ENCODE assay signal across 8 mouse cellular contexts in genomic region chr4:134094923-134095547, GRCm38 (mm10). TPM values are rescaled to one million over a fixed set of nuclear protein-coding genes. Genes with fewer than 3 reads are reported as not detected.
A peak's percentile ranks its signal among the peaks of the same experiment; 100 is the strongest.
DNase-seq lines count a peak whose midpoint lies in the region; ATAC-seq and TF ChIP-seq lines count a peak whose summit lies in the region.

Gene Cd52 (minus strand): TSS chr4:134095082.

- no peak within 1 kb of the TSS for H3K9ac ChIP-seq in heart, embryonic 15.5 days
- no peak within 1 kb of the TSS for H3K9ac ChIP-seq in embryonic facial prominence, embryonic 14.5 days (ENCODE audit: low read depth, low read length)
- no peak within 1 kb of the TSS for H3K9ac ChIP-seq in lung, postnatal 0 days (replicated peaks; ENCODE audit: low read depth)
- no peak within 1 kb of the TSS for H3K9ac ChIP-seq in stomach, embryonic 16.5 days (ENCODE audit: low read length)

- H3K4me3 ChIP-seq in heart, embryonic 15.5 days, result no peak within 1 kb of the TSS
- H3K4me3 ChIP-seq in embryonic facial prominence, embryonic 14.5 days (ENCODE audit: low read depth, low read length), result no peak within 1 kb of the TSS
- H3K4me3 ChIP-seq in lung, postnatal 0 days (ENCODE audit: low read depth, low read length), result no peak within 1 kb of the TSS
- peak within 1 kb of the TSS; percentile 5; the same call in 1 of the 2 replicates for H3K4me3 ChIP-seq in stomach, embryonic 16.5 days (replicated peaks; ENCODE audit: low read length)

- H3K9me3 ChIP-seq in heart, embryonic 15.5 days (replicated peaks), result no peaks in the 10 kb centered on the region
- no peaks in the 10 kb centered on the region for H3K9me3 ChIP-seq in embryonic facial prominence, embryonic 14.5 days (ENCODE audit: control insufficient read depth, low read length)
- H3K9me3 ChIP-seq in lung, postnatal 0 days (ENCODE audit: low read length), result no peaks in the 10 kb centered on the region
- no peaks in the 10 kb centered on the region for H3K9me3 ChIP-seq in stomach, embryonic 16.5 days (replicated peaks; ENCODE audit: control insufficient read depth, low read length)

- peaks cover 4% of the 10 kb centered on the region; the same call in 1 of the 2 replicates for H3K4me1 ChIP-seq in heart, embryonic 15.5 days (replicated peaks)
- no peaks in the 10 kb centered on the region for H3K4me1 ChIP-seq in embryonic facial prominence, embryonic 14.5 days (ENCODE audit: control insufficient read depth, insufficient read depth, low read length)
- no peaks in the 10 kb centered on the region for H3K4me1 ChIP-seq in lung, postnatal 0 days (ENCODE audit: insufficient read depth, low read depth, low read length)
- H3K4me1 ChIP-seq in stomach, embryonic 16.5 days (ENCODE audit: control insufficient read depth, insufficient read depth, low read length), result no peaks in the 10 kb centered on the region

- no peaks in the 10 kb centered on the region for H3K36me3 ChIP-seq in heart, embryonic 15.5 days
- H3K36me3 ChIP-seq in embryonic facial prominence, embryonic 14.5 days (ENCODE audit: control insufficient read depth, insufficient read depth, low read length), result no peaks in the 10 kb centered on the region
- no peaks in the 10 kb centered on the region for H3K36me3 ChIP-seq in lung, postnatal 0 days (ENCODE audit: insufficient read depth, low read length)
- no peaks in the 10 kb centered on the region for H3K36me3 ChIP-seq in stomach, embryonic 16.5 days (ENCODE audit: control insufficient read depth, insufficient read depth, low read length)

- intact Hi-C loops in heart, postnatal 14 days (cut with DNase I), result no loop called here

- DNase-seq in heart, postnatal 14 days, result no peak
- no peak for DNase-seq in embryonic facial prominence, embryonic 14.5 days (ENCODE audit: low spot score)
- peak; percentile 52 for DNase-seq in lung, postnatal 0 days (ENCODE audit: low spot score)
- DNase-seq in layer of hippocampus, adult 18-20 months (ENCODE audit: low spot score in 2 of 2), result no peak
- no peak for DNase-seq in layer of hippocampus, postnatal 36 days
- DNase-seq in kidney, adult 8-10 months, result no peak

- TF ChIP-seq CTCF in lung, postnatal 0 days (IDR thresholded peaks at IDR 0.05), result no peak

- no peak for ATAC-seq in heart, embryonic 15.5 days (replicated peaks; ENCODE audit: insufficient number of reproducible peaks, insufficient read depth, low FRiP score, low read depth)
- no peak for ATAC-seq in embryonic facial prominence, embryonic 14.5 days (ENCODE audit: low read depth)
- ATAC-seq in lung, postnatal 0 days, result no peak
- ATAC-seq in stomach, embryonic 16.5 days (ENCODE audit: insufficient read depth, low FRiP score), result no peak

- no peak within 1 kb of the TSS for H3K4me2 ChIP-seq in heart, embryonic 15.5 days
- H3K4me2 ChIP-seq in embryonic facial prominence, embryonic 14.5 days (ENCODE audit: low read depth, low read length), result no peak within 1 kb of the TSS
- H3K4me2 ChIP-seq in lung, postnatal 0 days (replicated peaks; ENCODE audit: low read depth, low read length), result no peak within 1 kb of the TSS
- H3K4me2 ChIP-seq in stomach, embryonic 16.5 days (ENCODE audit: low read depth, low read length), result no peak within 1 kb of the TSS

- no peaks in the 10 kb centered on the region for H3K27me3 ChIP-seq in heart, embryonic 15.5 days
- H3K27me3 ChIP-seq in embryonic facial prominence, embryonic 14.5 days (replicated peaks; ENCODE audit: control insufficient read depth, insufficient read depth, low read length), result no peaks in the 10 kb centered on the region
- H3K27me3 ChIP-seq in lung, postnatal 0 days (replicated peaks; ENCODE audit: insufficient read depth, low read length), result no peaks in the 10 kb centered on the region
- no peaks in the 10 kb centered on the region for H3K27me3 ChIP-seq in stomach, embryonic 16.5 days (ENCODE audit: control insufficient read depth, insufficient read depth, low read length)

- H3K27ac ChIP-seq in heart, embryonic 15.5 days, result no peak within 1 kb of the TSS
- no peak within 1 kb of the TSS for H3K27ac ChIP-seq in embryonic facial prominence, embryonic 14.5 days (replicated peaks; ENCODE audit: low read depth, low read length)
- H3K27ac ChIP-seq in lung, postnatal 0 days (ENCODE audit: low read length), result 0 out of 2 replicates have a peak within 1 kb of the TSS, but pooled peaks have one; percentile 20
- 0 out of 2 replicates have a peak within 1 kb of the TSS, but pooled peaks have one; percentile 11 for H3K27ac ChIP-seq in stomach, embryonic 16.5 days (ENCODE audit: low read length)

- 59% methylated on average over 3 of the region's 3 CpGs for WGBS in heart, embryonic 15.5 days
- 53% methylated on average over 3 of the region's 3 CpGs for WGBS in embryonic facial prominence, embryonic 14.5 days
- 66% methylated on average over 3 of the region's 3 CpGs for WGBS in lung, postnatal 0 days
- WGBS in stomach, embryonic 16.5 days, result 55% methylated on average over 3 of the region's 3 CpGs

- TF ChIP-seq EP300 in lung, postnatal 0 days (IDR thresholded peaks at IDR 0.05), result no peak

RNA-seq across cellular contexts. Expression of gene Cd52, which starts in this region (rescaled TPM):
- polyA plus RNA-seq in heart, embryonic 15.5 days (2015; fragmentation: Nextera tagmentation; extraction: Ambion mirVana), result 11.6 and 23.8 TPM in 2 replicates
- 10 to 100 TPM in 1 of 2 experiments, 1 to 10 TPM in 1; 3.5 to 10.3 TPM for total RNA-seq in heart, postnatal 14 days (2021)
- 15.6 and 19.3 TPM in 2 replicates for polyA plus RNA-seq in embryonic facial prominence, embryonic 14.5 days (2014; fragmentation: Nextera tagmentation; extraction: Ambion mirVana)
- 65.8 and 65.9 TPM in 2 replicates for polyA plus RNA-seq in lung, postnatal 0 days (2015; fragmentation: Nextera tagmentation; extraction: Ambion mirVana)
- 25.8 and 44.2 TPM in 2 replicates for polyA plus RNA-seq in stomach, embryonic 16.5 days (2015; fragmentation: Nextera tagmentation; extraction: Ambion mirVana)
- 1 to 10 TPM in 1 of 2 experiments, under 1 TPM in 1; 0.74 to 1.9 TPM for total RNA-seq in layer of hippocampus, adult 18-20 months (2021)
- 1 to 10 TPM in 1 of 2 experiments, not detected in 1; 1.1 TPM for total RNA-seq in layer of hippocampus, postnatal 36 days (2021)

Comparison
In these comparisons a context has a peak if more than half of its experiments do, and no peak if none do; other contexts are left out.
1. H3K27ac ChIP-seq: peak in lung, postnatal 0 days (single experiment) and stomach, embryonic 16.5 days (single experiment); none in heart, embryonic 15.5 days (single experiment) and embryonic facial prominence, embryonic 14.5 days (single experiment).